Mouse (Mus musculus) adrenal gland, postnatal 36 days (tissue): ENCODE results near the gene Aff2. TPM values are rescaled to one million over a fixed set of nuclear protein-coding genes. Genes with fewer than 3 reads are reported as not detected.

ENCODE experiments used
- DNase-seq, 2 experiments: peaks; one replicate each; pipeline ENCODE4 v3.0.0; 2021; ENCODE audit warnings: mixed read lengths in 1 of 2
- long read RNA-seq, 2 experiments: library from polyadenylated mRNA; stranded (forward); transcript quantifications; one replicate each; pipeline ENCODE4 v2.0.0; 2021; ENCODE audit warnings: borderline sequencing depth in 2 of 2
- total RNA-seq, 2 experiments: library from RNA; stranded (reverse); gene quantifications; 2 replicates each; pipeline ENCODE4 v1.2.3; 2021

Aff2 gene
- 1 to 10 TPM; 2.0 to 3.8 TPM for total RNA-seq
- long read RNA-seq, experiment 1, partial matches to known transcripts = 0 of 1 reads
- long read RNA-seq, experiment 1, other reads (novel, unspliced or antisense) = 1 of 1 reads
- long read RNA-seq, experiment 2 = 0 reads

DNA sequence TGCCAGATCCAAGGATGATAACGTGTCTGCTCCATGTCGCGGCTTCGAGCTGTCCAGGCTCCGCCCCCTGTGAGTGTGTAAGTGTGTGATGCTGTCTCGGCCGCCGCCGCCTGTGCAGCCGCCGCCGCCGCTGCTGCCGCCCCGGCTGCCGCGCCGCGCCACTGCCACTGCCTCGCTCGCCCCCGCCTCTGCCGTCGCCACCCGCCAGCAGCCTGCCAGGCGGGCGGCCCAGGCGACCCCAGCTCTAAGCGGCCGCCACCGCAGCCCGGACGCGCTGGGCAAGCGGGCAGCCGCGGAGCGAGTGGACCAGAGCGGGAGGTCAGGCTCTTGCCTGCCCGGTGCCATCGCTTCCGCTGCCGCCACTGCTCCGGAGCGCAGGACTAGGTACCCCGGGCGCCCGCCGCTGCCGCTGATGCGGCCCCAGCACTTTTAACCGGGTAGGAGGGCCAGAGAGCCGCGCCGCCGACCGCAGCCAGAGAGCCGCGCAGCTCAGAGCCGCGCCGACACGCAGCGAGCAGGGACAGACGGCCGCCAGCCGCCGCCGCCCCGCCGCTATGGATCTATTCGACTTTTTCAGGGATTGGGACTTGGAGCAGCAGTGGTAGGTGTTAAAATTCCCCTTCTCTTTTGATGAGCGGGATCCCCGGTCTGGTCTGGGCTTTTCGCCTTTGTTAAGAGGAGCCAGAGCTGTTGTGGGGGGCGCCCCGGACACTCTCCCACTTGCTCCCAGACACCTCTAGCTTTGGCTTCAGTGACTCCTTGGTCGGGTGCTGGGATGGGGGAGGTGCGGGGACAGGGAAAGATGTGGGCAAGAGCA, at the start of gene Aff2:
Aff2 (plus strand) TSS at position 57 of the 817 bp plus-strand sequence.
- peak; percentile 58 to 61 for DNase-seq

GRCm38 (mm10) chrX:69337296-69337695, 22.8 kb upstream of the Aff2 start:
- DNase-seq = no peak

- no peak for DNase-seq
Measured at GRCm38 (mm10) chrX:69355621-69356020, 4.5 kb upstream of the Aff2 start.

DNA sequence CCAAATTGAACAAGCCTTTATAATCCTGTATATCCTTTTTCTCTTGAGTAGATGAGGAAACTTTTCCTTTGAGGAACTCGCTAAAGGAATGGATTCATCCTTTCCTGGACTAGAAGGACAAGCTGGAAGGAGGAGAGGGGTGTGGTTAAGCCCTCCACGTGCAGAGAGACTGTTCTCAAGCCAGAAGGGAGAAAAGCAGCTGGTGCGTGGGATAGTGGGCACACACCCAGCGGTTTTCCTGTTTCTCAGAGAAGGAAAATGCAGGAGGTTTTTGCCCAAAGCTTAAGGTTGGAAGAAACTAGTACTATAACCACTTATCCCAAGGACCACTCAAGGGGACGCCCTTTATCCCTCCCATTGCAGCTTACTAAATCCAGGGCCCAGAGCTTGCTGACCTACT, 734 bp upstream of the Aff2 start:
- DNase-seq = no peak

- no peak for DNase-seq
Measured at GRCm38 (mm10) chrX:69359885-69360237, 233 bp upstream of the Aff2 start.

- DNase-seq = no peak
Measured at GRCm38 (mm10) chrX:69361055-69361558, 1.0 kb downstream of the Aff2 start.

GRCm38 (mm10) chrX:69364198-69364597, 4.1 kb downstream of the Aff2 start:
- no peak for DNase-seq

DNA sequence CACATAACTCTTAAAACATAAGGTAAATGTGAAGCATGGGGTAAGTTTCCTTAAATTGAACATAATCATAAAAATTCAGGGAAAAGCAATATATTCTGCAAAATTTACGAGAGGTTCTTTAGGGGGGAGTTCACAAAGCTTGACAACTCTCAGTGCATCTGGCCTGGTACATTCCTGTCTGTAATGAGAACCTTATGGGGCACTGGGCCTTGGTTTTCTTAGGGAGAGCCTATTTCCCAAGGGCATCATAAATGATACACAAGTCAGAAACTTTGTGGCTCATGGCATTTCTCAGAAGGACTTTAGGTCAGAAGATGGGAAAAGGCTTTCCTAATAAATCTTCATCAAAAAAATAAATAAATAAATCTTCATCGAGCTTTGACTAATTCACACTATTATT, 13.2 kb downstream of the Aff2 start:
- no peak for DNase-seq

DNA sequence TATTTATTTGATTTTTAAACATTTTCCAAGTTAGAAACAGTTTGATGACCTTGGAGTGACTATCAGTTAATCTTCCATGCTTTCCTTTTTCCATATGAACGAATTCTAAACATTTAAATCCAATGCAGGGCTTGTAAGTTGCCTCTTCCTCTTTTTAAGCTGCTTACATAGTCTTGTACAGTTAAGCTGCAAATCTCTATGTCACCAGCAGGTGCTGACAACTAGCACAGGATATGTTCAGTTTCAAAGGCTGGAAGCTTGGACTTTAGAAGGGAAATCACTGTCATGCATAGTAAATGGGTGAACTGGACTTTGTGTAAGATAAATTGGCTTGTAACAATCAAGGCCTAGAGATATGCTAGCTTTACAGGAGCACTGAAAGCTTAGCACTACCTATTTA, 29.6 kb downstream of the Aff2 start:
- DNase-seq = peak in 1 of 2 experiments; percentile 4

DNA sequence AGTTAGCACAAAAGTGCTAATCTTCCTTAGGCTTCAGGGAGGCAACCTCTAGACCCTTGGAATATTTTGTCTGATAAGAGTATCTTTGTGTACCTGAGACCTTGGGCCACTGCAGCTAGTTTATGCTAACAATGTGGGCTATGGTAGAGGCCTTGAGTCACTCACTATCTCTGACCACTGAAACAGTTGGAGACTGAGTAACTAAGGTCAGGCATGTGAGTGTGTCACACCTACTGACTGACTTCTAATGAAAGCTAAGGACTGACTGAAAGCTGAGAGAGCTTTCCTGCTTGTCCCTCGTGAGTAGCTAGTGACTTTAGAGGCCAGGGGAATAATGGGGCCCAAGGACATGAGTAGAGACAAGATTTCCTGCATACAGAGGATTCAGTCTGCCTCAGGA, 54.9 kb downstream of the Aff2 start:
- peak; percentile 1 for DNase-seq

DNA sequence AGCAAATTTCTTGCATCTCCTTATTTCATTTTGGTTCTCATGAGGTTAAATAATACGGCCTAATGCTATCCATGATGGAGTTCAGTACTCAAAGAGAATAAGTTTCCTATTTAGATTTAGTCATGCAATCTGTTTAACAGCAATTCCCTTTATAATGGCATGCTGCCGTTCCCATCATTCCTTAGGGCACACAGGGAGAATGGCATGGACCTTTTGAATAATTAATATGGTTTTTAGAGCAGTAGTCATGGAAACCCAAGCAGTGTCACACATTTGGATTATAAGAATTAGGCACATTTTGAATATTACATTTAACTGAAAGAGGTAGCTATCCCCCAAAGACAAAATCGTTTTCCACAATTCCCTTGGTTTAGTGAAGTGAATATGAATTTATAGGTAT, 78.3 kb downstream of the Aff2 start:
- DNase-seq = no peak

DNA sequence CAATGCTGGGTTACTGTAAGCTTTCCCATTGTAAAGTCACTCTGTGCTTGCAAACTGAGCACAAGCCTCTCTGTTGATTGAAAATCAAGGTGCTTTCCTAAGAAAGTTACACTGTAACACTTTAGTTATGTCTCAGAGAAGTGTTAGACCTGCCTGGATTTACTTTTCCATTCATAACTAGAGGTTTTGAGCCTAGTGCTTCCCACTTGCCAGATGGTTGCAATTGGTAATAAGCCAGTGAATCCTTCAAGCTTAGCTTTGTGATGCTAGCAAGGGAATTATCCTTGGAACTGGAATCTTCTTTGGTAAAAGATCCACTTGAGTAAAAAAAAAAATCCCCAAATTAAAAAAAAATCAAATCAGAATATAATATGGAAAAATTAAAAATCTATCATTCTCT, 81.8 kb downstream of the Aff2 start:
- no peak for DNase-seq

DNA sequence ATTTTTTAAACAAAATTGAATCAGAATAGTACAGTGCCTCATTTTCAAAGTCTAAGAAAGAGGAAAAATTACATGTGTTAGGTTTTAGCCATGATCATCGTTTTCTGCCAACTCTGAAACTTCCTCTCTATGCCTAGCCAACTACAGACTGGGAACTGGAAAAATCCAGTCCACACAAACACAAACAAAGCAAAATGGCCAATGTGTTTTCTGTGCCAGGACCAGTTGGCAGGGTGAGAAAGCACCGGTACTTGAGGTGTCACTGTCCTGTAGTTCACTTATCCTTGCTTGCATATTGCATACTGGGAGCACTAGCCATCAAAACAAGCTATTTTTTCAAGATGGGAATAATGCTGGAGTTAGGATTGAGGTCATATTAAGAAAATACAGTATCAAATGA, 100.8 kb downstream of the Aff2 start:
- DNase-seq = no peak

- no peak for DNase-seq
Measured at GRCm38 (mm10) chrX:69502061-69502460, 142.0 kb downstream of the Aff2 start.

GRCm38 (mm10) chrX:69518040-69518575, 158.0 kb downstream of the Aff2 start:
- DNase-seq = no peak

DNA sequence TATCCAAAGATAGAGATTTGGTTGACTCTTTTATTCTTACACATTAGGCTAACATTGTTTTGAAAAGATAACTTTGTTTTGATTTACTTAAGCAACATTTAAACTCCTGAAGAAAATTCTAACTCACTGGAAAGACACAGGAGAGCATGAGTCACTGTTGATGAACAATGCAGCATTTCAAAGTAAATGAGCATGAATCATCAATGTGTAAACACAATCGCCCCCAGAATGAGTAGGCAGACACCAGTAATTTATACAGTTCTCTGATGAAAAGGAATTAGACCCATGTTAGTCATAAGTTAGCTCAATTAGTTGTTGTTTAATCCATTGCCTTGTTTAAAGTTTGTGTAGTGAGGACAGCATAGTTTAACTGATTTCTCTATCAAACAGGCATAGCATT, 180.7 kb downstream of the Aff2 start:
- no peak for DNase-seq

DNA sequence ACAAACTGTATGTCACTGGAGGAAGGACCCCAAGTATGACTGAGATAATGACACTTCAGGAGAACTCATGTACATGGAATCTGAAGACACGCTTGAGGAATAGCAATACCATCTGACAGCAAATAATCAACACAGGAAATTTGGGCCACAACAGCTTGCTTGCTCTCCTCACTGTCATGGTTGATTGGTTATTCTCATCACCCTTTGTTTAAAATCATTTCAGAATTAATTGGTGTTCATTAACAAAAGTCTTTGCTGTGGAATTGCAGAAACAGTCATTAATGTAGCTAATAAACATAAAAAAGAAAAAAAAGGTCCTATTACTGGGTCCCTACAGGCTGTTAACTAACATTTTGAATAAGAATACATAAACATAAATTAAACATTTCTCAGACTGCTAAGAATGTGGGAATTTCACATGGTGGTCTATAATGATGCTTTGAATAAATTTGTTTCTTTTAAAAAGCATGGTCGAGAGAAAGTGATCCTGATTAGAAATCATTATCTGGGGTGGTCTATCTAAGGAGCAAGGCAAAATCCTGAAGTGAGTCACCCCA, 219.9 kb downstream of the Aff2 start:
- DNase-seq = no peak

DNA sequence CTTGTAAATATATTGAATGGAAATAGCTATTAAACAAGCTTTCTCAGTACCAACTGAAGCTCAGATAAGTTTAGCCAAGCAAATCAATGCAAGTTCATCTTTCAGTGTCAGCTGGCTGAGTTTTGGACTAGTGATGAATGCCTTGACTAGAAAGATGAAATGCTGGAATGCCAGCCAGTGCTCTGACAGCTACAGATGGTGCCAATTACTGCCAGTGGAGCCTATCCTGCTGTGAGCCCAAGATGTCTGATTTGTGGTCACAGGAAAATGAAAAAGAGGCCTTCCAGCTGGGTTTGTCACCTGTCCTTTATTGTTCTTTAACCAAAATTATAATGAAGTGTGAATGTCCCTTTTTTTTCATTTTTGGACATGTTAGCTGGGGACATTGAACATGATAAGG, 248.7 kb downstream of the Aff2 start:
- no peak for DNase-seq

- no peak for DNase-seq
Measured at GRCm38 (mm10) chrX:69663038-69663437, 302.9 kb downstream of the Aff2 start.

- DNase-seq = no peak
Measured at GRCm38 (mm10) chrX:69666145-69666677, 306.1 kb downstream of the Aff2 start.

DNA sequence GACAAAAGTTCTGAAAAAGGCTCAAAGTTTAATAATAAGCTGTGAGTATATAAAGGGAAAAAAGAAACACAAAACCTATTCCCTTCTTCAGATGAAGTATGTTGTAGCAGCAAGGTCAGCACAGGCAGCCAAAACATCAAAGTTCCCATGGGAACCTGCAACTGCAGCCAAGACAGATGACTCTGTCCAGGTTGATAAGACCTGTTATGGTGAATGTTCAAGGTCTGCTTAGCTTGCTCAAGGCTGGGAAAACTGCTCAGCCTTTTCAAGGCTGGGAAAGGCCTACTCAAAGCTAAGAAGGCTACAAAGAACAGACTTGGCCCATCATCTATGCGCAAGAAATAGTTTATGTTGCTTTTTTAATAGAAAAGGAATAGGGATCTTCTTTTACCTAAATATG, 315.6 kb downstream of the Aff2 start:
- peak; percentile 33 to 41 for DNase-seq

- DNase-seq = no peak
Measured at GRCm38 (mm10) chrX:69698840-69699239, 338.7 kb downstream of the Aff2 start.

DNA sequence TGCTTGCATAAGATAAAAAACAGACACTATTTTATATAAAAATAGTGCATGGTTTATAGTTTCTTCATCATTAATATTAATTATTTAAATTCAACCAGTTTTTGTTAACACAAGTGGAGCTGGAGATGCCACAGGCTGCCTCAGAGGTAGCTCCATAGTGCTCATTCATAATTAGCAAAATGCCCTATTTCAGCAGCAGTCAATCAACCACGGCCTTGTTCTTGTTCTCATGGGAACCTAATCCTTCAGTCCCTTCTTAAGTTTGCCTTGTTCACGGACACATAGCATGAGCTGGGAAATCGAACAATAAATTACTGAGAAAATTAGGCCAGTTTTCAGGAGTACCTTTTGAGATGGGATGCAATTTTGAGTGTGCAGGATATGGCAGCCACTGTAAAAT, 378.9 kb downstream of the Aff2 start:
- no peak for DNase-seq
